Mouse (Mus musculus): ENCODE measurements around the gene Rpl35.

The Rpl35 gene

DNA sequence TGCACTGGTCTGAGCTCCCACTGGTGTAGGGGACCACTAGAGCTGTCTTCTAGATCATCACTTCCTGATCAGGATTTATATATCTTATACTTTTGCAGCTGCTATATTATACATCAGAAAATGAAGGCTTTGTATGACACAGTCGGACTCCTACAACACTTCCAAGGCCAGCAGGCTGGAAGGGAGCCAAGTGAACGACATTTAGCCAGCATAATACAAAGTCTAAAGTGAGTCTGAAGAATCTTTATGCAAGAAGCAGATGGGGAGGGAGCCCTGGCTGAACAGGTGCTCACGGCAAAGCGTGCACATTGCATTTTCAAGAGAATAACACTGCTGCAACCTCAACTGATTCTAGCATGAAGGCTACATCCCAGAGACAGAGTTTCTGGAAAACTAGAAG lies 13.0 kb downstream of the Rpl35 start:
- peak; percentile 41 for DNase-seq

- no peak for DNase-seq
Observed at GRCm38 (mm10) chr2:38992004-38992403, 13.4 kb downstream of the Rpl35 start.

GRCm38 (mm10) chr2:38988929-38989328 lies 16.5 kb downstream of the Rpl35 start:
- DNase-seq, result no peak

GRCm38 (mm10) chr2:38987803-38988510 lies 17.5 kb downstream of the Rpl35 start:
- DNase-seq, result no peak

DNA sequence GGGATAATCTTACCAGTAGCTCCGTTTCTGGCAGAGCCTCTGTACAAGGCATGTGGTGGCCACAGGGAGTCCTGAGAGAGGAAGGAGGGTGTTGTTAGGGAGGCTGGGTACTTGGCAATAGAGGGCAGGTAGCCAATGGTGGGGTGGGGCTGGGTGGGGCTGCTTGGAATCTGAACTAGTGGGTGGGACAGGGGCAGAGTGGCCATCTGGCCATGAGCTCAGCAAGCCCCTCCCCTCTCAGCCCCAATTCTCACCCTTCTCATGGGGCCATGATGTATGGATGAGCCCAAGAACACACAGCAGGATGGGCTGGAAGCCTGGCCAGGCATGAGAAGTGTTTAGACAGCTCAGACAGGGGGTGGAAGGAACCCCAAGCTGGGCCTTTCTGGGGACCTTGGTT lies 18.1 kb downstream of the Rpl35 start:
- no peak for DNase-seq

GRCm38 (mm10) chr2:38986580-38986979 lies 18.8 kb downstream of the Rpl35 start:
- no peak for DNase-seq

DNA sequence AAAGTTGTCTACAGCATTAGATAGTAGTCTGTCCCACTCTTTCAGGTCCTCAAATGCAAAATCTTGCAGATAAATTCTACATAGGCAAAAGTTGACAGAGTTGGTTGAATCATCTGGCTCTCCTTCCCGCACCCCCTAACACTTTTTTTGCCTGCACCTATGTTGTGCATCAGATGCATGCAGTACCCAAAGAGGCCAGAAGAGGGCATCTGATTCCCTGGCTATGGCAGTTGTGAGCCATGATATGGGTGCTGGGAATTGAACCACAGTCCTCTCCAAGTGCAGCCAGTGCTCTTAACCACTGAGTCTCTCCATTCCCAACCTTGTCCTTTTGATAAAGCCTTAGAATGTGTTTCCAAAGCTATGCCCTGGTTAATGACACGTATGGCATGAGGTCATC lies 22.0 kb downstream of the Rpl35 start:
- no peak for DNase-seq

GRCm38 (mm10) chr2:38977837-38978236 lies 27.6 kb downstream of the Rpl35 start:
- DNase-seq, result no peak

DNA sequence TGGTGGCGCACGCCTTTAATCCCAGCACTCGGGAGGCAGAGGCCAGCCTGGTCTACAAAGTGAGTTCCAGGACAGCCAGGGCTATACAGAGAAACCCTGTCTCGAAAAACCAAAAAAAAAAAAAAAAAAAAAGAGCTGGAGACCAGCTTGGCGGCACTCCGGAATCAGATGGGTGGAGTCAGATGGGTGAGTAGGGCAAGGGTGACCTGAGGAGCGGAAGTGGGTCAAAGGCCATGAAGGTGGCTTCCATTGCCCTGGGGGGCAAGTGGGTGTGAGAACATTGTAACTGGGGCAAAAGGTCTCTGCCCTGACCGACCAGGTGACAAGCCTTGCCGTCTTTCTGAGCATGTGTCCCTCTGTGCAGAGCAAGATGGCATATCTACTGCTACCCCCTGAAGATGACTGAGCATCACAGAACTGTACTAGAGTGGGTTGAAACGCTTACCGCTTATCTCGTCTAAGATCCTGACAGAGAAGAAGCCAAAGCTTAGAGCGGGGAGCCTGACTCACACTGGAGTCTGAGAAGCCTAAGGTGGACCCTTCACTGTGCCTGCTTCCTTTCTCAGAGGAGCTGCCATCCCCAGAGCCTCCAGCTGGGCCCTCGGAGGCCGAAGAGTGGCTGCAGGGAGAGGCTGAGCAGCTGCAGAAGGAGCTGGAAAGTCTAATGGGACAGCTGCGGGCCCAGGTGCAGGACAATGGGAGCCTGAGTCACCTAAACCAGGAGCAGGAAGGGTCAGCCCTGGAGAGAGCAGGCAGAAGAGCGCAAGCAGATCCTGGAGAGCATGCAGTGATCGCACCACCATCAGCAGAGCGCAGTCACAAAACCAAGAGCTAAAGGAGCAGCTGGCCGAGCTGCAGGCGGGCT lies 29.3 kb downstream of the Rpl35 start:
- no peak for DNase-seq

DNA sequence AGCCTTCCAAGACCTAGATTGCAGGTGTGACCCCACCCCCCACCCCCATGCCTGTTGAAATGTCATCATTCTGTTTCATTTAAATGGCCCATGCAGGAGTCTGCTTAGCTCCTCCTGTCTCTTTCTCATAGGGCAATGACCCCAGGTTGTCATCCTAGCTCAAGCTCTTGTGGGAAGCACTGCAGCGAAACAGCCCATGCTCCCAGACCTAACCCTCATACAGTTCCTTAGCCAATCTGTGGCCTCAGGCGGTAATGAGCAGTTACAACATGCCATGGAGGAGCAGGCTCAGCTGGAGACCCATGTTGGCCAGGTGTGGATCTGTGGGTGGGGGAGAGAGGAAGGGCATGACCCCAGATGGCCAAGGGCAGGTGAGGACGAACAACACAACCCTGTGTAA lies 30.2 kb downstream of the Rpl35 start:
- DNase-seq, result no peak

DNA sequence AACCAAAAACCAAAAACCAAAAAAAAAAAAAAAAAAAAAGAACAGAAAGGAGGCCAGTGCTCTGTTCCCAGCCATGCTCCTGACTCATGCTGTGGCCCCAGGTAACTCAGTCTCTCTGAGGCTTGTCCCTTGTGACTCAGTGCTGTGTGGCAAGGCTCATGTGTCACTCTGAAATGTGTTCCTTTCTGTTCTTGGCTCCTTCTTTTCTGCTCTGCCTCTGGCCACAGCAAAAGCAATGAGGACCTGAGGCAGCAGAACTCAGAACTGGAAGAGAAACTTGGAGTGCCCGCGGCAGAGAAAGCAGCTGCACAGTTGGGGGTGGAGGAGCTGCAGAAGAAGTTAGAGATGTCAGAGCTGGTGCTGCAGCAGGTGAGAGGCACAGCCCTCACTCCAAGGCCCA lies 31.3 kb downstream of the Rpl35 start:
- no peak for DNase-seq

DNA sequence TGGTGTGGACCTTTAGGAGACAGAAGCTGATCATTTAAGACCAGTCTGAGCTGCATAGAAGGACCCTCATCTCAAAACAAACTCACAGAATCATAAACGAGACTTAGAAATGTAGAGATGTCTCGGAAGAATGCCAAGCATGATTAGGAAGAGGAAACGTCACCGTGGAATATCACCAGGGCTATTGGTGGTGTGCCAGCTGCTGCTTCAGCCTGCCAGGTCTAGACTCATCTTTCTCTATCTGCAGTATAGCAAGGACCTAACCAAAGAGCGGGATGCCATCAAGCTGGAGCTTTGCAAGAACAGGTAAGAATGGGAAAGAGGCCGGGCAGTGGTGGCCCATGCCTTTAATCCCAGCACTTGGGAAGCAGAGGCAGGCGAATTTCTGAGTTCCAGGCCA lies 31.7 kb downstream of the Rpl35 start:
- peak; percentile 34 for DNase-seq

GRCm38 (mm10) chr2:38973223-38973622 lies 32.2 kb downstream of the Rpl35 start:
- DNase-seq, result no peak

DNA sequence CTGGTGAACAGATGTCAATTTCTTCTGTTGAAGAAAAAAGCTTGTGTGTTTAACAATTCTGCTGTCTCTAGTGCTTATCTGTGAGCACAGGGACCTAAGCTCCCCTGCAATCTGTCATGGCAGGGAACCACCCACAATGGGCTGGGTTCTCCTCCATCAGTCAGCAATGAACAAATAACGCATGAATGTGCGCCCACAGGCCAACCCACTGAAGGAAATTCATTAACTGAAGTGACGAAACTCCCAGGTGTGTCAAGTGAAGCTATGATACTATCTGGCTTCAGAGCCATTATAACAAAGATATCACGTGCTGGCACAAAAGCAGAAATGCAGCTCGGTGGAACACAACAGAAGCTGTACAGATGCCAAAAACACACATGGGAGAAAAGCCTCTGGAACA lies 35.4 kb downstream of the Rpl35 start:
- no peak for DNase-seq

DNA sequence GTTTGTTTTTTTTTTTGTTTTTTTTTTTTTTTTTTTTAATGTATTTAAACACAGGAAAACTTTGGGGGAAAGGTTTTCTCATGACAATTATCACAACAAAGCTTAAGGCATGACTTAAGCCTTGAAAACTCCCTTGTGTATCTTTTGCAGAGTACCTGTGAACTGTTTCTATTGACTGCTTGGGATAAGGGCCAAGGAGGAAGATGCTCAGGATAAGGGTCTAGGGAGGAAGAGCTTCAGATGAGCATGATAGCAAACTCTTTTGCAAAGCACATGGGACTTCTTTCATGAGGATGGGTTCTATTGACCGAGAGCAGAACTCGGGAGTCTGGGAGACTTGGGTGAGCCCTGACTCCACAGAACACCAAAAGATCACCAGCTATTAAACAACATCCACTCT lies 35.8 kb downstream of the Rpl35 start:
- no peak for DNase-seq

DNA sequence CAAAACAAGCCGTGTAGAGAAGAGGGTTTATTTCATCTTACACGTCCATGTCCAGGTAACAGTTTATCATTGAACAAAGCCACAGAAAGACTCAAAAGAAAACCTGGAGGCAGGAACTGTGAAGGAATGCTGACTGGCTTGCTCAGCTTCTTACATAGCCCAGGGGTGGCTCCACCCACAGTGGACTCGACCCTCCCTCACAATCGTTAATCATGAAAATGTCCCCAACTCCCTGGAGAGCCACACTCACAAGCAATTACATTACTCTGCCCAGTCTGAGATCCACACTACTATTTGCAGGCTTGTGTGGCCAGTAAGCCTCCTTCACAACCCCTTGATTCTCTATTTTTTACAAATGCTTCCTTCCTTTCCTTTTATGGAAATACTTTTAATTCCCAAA lies 41.2 kb downstream of the Rpl35 start:
- no peak for DNase-seq

DNA sequence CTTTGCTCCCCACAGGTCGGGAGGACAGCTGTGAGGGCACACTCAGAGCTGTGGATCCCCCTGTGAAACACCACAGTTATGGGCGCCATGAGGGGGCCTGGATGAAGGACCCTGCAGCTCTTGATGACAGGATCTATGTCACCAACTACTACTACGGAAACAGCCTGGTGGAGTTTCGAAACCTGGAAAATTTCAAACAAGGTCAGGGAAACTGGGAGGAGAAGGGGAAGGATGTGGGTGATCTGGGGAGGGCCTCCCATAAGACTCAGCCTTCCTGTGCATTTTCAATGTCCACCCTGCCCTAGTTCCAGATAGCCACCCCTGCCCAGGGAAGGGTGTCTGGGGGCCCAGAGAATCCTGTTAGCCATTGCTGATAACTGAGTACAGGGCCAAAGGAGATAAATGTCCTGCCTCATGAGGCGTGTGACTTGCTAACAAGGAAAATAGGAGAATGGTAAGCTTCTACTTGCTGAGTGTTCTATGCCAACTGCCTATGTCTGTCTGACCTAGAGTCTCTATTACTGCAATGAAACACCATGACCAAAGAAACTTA lies 47.7 kb downstream of the Rpl35 start:
- no peak for DNase-seq

DNA sequence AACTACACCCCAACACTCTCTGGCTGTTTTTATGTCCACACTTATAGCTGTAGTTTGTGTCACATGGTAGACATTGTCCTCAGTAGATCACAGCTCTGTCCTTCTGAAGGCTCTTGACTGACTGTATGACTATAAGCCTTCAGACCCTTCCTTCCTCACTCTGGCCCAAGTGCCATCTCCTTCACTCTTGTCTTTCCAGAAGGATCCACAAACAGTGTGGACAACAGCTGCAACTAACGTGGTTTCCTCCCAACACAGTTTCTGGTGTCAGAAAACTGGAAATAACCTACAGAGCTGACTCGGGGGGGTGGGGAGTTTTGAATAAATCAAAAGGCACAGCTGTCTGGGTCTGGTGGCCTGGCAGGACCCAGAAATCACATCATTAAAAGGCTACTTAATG lies 49.4 kb downstream of the Rpl35 start:
- no peak for DNase-seq

GRCm38 (mm10) chr2:38953152-38953883 lies 52.1 kb downstream of the Rpl35 start:
- DNase-seq, result peak; percentile 41

All from right cerebral cortex, postnatal 14 days (tissue).